Mouse (Mus musculus) thymus, adult 2 months (tissue): ENCODE data around the gene Kansl1.

ENCODE experiments used
- CTCF ChIP-seq: fragments of 200-500 bp; IDR thresholded peaks from 2 replicates; pipeline ENCODE4 v1.5.1; 2012; ENCODE audit warnings: mild to moderate bottlenecking, control low read depth, low read length, moderate library complexity, borderline replicate concordance; ENCODE audit not compliant: control insufficient read depth, poor library complexity, insufficient read depth; ENCODE audit errors: extremely low read depth
- POLR2A ChIP-seq: fragments of 200-500 bp; IDR thresholded peaks from 2 replicates; pipeline ENCODE4 v1.6.1; 2012; ENCODE audit warnings: mild to moderate bottlenecking, low read length, control low read depth, moderate library complexity; ENCODE audit not compliant: control insufficient read depth, poor library complexity, insufficient read depth; ENCODE audit errors: extremely low read depth

- TF ChIP-seq CTCF (no peak), POLR2A (no peak)
Observed at GRCm38 (mm10) chr11:104443359-104443758, 25.3 kb downstream of the Kansl1 start.
